Mouse (Mus musculus) forebrain, embryonic 12.5 days (tissue): ENCODE results near the gene Olfr469. TPM values are rescaled to one million over a fixed set of nuclear protein-coding genes. Genes with fewer than 3 reads are reported as not detected.
"Not testable (repeated sequence)": the region's sequence is repeated elsewhere in the genome, so short reads cannot be mapped to it uniquely, and the experiment has no call there.

Source experiments
- ATAC-seq: fragments of 200-750 bp; cut with Nextera tagmentation; 2 replicates; pipeline ENCODE4 v1.8.0; 2017; ENCODE audit warnings: moderate TSS enrichment; ENCODE audit not compliant: low FRiP score
- H3K27ac ChIP-seq: fragments of 300-500 bp; sonication (generic); 2 replicates; pipeline ENCODE4 v1.5.1; 2016; ENCODE audit warnings: mild to moderate bottlenecking
- H3K27me3 ChIP-seq: fragments of 300-500 bp; sonication (generic); 2 replicates; pipeline ENCODE4 v1.6.1; 2016; ENCODE audit warnings: mild to moderate bottlenecking
- H3K36me3 ChIP-seq: fragments of 300-500 bp; sonication (generic); replicated peaks from 2 replicates; pipeline ENCODE4 v1.6.1; 2016; ENCODE audit warnings: mild to moderate bottlenecking
- H3K4me1 ChIP-seq: fragments of 300-500 bp; sonication (generic); 2 replicates; pipeline ENCODE4 v1.6.1; 2016
- H3K4me2 ChIP-seq: fragments of 300-500 bp; sonication (generic); 2 replicates; pipeline ENCODE4 v1.6.1; 2016; ENCODE audit warnings: mild to moderate bottlenecking, moderate library complexity
- H3K4me3 ChIP-seq: fragments of 300-500 bp; sonication (generic); replicated peaks from 2 replicates; pipeline ENCODE4 v1.5.1; 2016; ENCODE audit warnings: mild to moderate bottlenecking
- H3K9ac ChIP-seq: fragments of 300-500 bp; sonication (generic); 2 replicates; pipeline ENCODE4 v1.6.1; 2016; ENCODE audit warnings: mild to moderate bottlenecking
- H3K9me3 ChIP-seq: fragments of 300-500 bp; sonication (generic); 2 replicates; pipeline ENCODE4 v1.6.1; 2016
- WGBS: fragments of 180-500 bp; shearing (Covaris S2); methylation state at CpG from one replicate; pipeline ENCODE4 v1.1.7; 2016; 5-methylcytosine and 5-hydroxymethylcytosine counted together
- polyA plus RNA-seq: library from polyadenylated mRNA; unstranded; fragments of >200 nt; fragmentation: Nextera tagmentation; extraction: Ambion mirVana; gene quantifications from 2 replicates; pipeline ENCODE4 v1.2.1, GENCODE M21; 2016

Gene Olfr469
- polyA plus RNA-seq: not detected in 2 replicates

- H3K27me3 ChIP-seq, H3K36me3 ChIP-seq, H3K9ac ChIP-seq, H3K9me3 ChIP-seq, H3K4me2 ChIP-seq, H3K4me3 ChIP-seq, H3K4me1 ChIP-seq, H3K27ac ChIP-seq, ATAC-seq: not testable (repeated sequence)
Observed at GRCm38 (mm10) chr7:107825441-107825840, at the start of gene Olfr469. TSS of gene Olfr469 (minus strand) at chr7:107825541.

- not testable (repeated sequence) for H3K4me2 ChIP-seq, H3K9me3 ChIP-seq, H3K4me3 ChIP-seq, H3K27me3 ChIP-seq, ATAC-seq, H3K4me1 ChIP-seq, H3K9ac ChIP-seq, H3K36me3 ChIP-seq, H3K27ac ChIP-seq
- WGBS: 83% methylated on average over 1 of the region's 1 CpGs
Observed at GRCm38 (mm10) chr7:107847390-107847789, 22.0 kb upstream of the Olfr469 start, which contains the start of gene Olfr470. TSS of gene Olfr470 (minus strand) at chr7:107847490.

- no peak for ATAC-seq
- Histone ChIP-seq H3K27me3 (no peaks in the 10 kb centered on the region), H3K36me3 (no peaks in the 10 kb centered on the region), H3K4me2 (no peak overlapping the region), H3K9ac (no peak overlapping the region), H3K4me1 (no peaks in the 10 kb centered on the region), H3K9me3 (no peaks in the 10 kb centered on the region), H3K4me3 (no peak overlapping the region), H3K27ac (no peak overlapping the region)
- WGBS: 81% methylated on average over 1 of the region's 1 CpGs
Observed at GRCm38 (mm10) chr7:107841719-107842118, 16.4 kb upstream of the Olfr469 start.

GRCm38 (mm10) chr7:107823867-107824266, 1.5 kb downstream of the Olfr469 start:
- 63% methylated on average over 2 of the region's 2 CpGs for WGBS
- not testable (repeated sequence) for H3K36me3 ChIP-seq, H3K4me1 ChIP-seq, H3K9ac ChIP-seq, H3K9me3 ChIP-seq, H3K27ac ChIP-seq, H3K4me3 ChIP-seq, H3K4me2 ChIP-seq, ATAC-seq, H3K27me3 ChIP-seq

GRCm38 (mm10) chr7:107819442-107819841, 5.9 kb downstream of the Olfr469 start:
- H3K4me2 ChIP-seq: no peak overlapping the region
- no peaks in the 10 kb centered on the region for H3K4me1 ChIP-seq
- no peaks in the 10 kb centered on the region for H3K9me3 ChIP-seq
- H3K27me3 ChIP-seq: no peaks in the 10 kb centered on the region
- no peaks in the 10 kb centered on the region for H3K36me3 ChIP-seq
- no peak overlapping the region for H3K27ac ChIP-seq
- no peak overlapping the region for H3K9ac ChIP-seq
- no peak overlapping the region for H3K4me3 ChIP-seq
- ATAC-seq: no peak

- no peak for ATAC-seq
- Histone ChIP-seq H3K27me3 (no peaks in the 10 kb centered on the region), H3K4me1 (no peaks in the 10 kb centered on the region), H3K27ac (no peak within 1 kb of the TSS), H3K9ac (no peak within 1 kb of the TSS), H3K4me2 (no peak within 1 kb of the TSS), H3K9me3 (peaks cover 3% of the 10 kb centered on the region; the same call in 1 of the 2 replicates), H3K4me3 (no peak within 1 kb of the TSS), H3K36me3 (no peaks in the 10 kb centered on the region)
Observed at GRCm38 (mm10) chr7:107811963-107812362, 13.4 kb downstream of the Olfr469 start, which contains the start of gene Olfr467. TSS of gene Olfr467 (plus strand) at chr7:107812263.

GRCm38 (mm10) chr7:107802138-107802537, 23.2 kb downstream of the Olfr469 start:
- Histone ChIP-seq H3K9ac (no peak overlapping the region), H3K4me2 (no peak overlapping the region), H3K4me3 (no peak overlapping the region), H3K9me3 (no peaks in the 10 kb centered on the region; the same call in 1 of the 2 replicates), H3K27ac (no peak overlapping the region), H3K36me3 (no peaks in the 10 kb centered on the region), H3K4me1 (no peaks in the 10 kb centered on the region), H3K27me3 (no peaks in the 10 kb centered on the region)
- ATAC-seq: no peak
- 74% methylated on average over 3 of the region's 3 CpGs for WGBS

- no peak for ATAC-seq
- Histone ChIP-seq H3K4me2 (no peak within 1 kb of the TSS), H3K36me3 (no peaks in the 10 kb centered on the region), H3K4me1 (no peaks in the 10 kb centered on the region), H3K27me3 (no peaks in the 10 kb centered on the region), H3K4me3 (no peak within 1 kb of the TSS), H3K9ac (no peak within 1 kb of the TSS), H3K9me3 (no peaks in the 10 kb centered on the region; the same call in 1 of the 2 replicates), H3K27ac (no peak within 1 kb of the TSS)
- 81% methylated on average over 2 of the region's 2 CpGs for WGBS
Observed at GRCm38 (mm10) chr7:107801108-107801507, 24.2 kb downstream of the Olfr469 start, which contains the start of gene Ovch2. TSS of gene Ovch2 (minus strand) at chr7:107801208.

- Histone ChIP-seq H3K27me3 (no peaks in the 10 kb centered on the region), H3K4me3 (no peak overlapping the region), H3K9me3 (no peaks in the 10 kb centered on the region), H3K27ac (no peak overlapping the region), H3K9ac (no peak overlapping the region), H3K36me3 (no peaks in the 10 kb centered on the region), H3K4me1 (no peaks in the 10 kb centered on the region), H3K4me2 (no peak overlapping the region)
- 93% methylated on average over 2 of the region's 2 CpGs for WGBS
- ATAC-seq: no peak
Observed at GRCm38 (mm10) chr7:107796500-107796899, 28.8 kb downstream of the Olfr469 start.

- no peaks in the 10 kb centered on the region for H3K36me3 ChIP-seq
- H3K27me3 ChIP-seq: no peaks in the 10 kb centered on the region
- no peaks in the 10 kb centered on the region for H3K9me3 ChIP-seq
- H3K4me2 ChIP-seq: no peak overlapping the region
- 62% methylated on average over 3 of the region's 3 CpGs for WGBS
- no peak for ATAC-seq
- H3K4me1 ChIP-seq: no peaks in the 10 kb centered on the region
- H3K27ac ChIP-seq: no peak overlapping the region
- no peak overlapping the region for H3K4me3 ChIP-seq
- H3K9ac ChIP-seq: no peak overlapping the region
Observed at GRCm38 (mm10) chr7:107787977-107788620, 37.2 kb downstream of the Olfr469 start.

- no peak overlapping the region for H3K27ac ChIP-seq
- H3K4me2 ChIP-seq: no peak overlapping the region
- H3K36me3 ChIP-seq: no peaks in the 10 kb centered on the region
- 48% methylated on average over 4 of the region's 4 CpGs for WGBS
- H3K9me3 ChIP-seq: no peaks in the 10 kb centered on the region
- H3K4me1 ChIP-seq: no peaks in the 10 kb centered on the region
- H3K27me3 ChIP-seq: no peaks in the 10 kb centered on the region
- no peak overlapping the region for H3K4me3 ChIP-seq
- no peak for ATAC-seq
- no peak overlapping the region for H3K9ac ChIP-seq
Observed at GRCm38 (mm10) chr7:107779611-107780010, 45.7 kb downstream of the Olfr469 start.

GRCm38 (mm10) chr7:107778216-107778615, 47.1 kb downstream of the Olfr469 start:
- H3K9me3 ChIP-seq: no peaks in the 10 kb centered on the region
- H3K9ac ChIP-seq: no peak overlapping the region
- H3K4me1 ChIP-seq: no peaks in the 10 kb centered on the region
- WGBS: 87% methylated on average over 1 of the region's 1 CpGs
- no peak overlapping the region for H3K4me3 ChIP-seq
- no peak overlapping the region for H3K27ac ChIP-seq
- H3K27me3 ChIP-seq: no peaks in the 10 kb centered on the region
- ATAC-seq: no peak
- no peak overlapping the region for H3K4me2 ChIP-seq
- no peaks in the 10 kb centered on the region for H3K36me3 ChIP-seq

GRCm38 (mm10) chr7:107770812-107771211, 54.5 kb downstream of the Olfr469 start:
- ATAC-seq: no peak
- Histone ChIP-seq H3K9me3 (no peaks in the 10 kb centered on the region), H3K27me3 (no peaks in the 10 kb centered on the region), H3K9ac (no peak overlapping the region), H3K4me3 (no peak overlapping the region), H3K27ac (no peak overlapping the region), H3K4me1 (no peaks in the 10 kb centered on the region), H3K36me3 (no peaks in the 10 kb centered on the region), H3K4me2 (no peak overlapping the region)
- 66% methylated on average over 6 of the region's 6 CpGs for WGBS
